Mouse (Mus musculus): ENCODE measurements at regions not wholly inside any gene's neighbourhood (a gene's known extent, or its start where the extent isn't known, plus 50 kb on each side); places are given as distances from the start of the nearest gene placed in this dataset.

DNA sequence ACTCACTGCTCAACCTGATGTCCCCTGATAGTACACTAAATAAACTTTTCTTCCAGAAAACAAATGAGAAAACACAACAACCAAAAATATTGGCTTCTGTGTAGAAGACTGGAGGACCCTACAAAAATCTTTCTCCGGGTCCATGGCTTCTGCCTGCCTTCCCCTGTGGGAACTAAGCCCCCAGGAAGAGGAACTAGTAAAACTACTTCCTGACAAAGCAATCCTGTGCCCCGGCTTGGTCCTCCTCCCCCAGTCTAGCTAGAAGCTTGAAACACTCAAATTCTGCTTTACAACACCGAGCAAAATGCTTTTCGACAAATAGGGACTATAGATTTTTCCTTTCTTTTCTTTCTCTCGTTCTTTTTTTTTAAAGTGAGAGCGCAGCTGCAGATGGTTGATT lies 51.3 kb upstream of the Mki67 start:
- DNase-seq: no peak

DNA sequence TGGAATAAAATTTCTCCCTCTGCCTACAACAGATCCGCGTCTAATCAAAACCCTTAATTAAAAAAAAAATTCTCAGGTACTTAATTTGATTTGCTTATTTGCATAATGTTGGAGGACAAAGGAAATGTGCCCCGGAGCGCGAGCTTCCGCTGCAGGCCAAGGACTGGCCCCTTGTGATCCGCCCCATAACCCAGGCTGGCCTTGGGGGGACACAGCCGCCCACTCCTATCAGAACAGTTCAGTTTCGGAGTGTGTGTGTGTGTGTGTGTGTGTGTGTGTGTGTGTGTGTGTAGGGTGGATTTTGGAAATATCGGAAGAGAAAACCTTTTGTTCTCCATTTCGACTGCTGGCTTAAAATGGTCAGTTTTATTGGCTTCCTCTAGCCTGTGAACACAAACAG lies 51.9 kb upstream of the Mki67 start:
- no peak for DNase-seq

DNA sequence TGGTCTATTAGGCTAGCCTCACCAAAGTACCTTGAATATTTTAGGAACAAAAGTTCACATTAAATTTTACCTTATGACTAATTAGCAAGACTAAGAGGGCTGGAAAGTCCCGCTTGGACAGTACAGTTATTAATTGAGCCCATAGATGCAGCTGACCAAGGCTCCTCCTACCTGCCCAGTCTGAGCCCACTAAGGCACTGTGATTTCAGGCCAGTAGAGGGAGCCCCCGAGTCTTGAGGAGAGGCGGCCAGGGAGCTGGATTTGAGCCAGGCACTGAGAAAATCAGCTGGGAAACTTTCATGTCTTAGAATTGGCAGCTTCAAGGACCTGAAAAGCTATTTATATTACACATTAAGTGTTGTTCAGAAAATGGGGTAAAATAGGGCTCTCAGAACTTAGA lies 52.4 kb upstream of the Mki67 start:
- peak; percentile 81 for DNase-seq

DNA sequence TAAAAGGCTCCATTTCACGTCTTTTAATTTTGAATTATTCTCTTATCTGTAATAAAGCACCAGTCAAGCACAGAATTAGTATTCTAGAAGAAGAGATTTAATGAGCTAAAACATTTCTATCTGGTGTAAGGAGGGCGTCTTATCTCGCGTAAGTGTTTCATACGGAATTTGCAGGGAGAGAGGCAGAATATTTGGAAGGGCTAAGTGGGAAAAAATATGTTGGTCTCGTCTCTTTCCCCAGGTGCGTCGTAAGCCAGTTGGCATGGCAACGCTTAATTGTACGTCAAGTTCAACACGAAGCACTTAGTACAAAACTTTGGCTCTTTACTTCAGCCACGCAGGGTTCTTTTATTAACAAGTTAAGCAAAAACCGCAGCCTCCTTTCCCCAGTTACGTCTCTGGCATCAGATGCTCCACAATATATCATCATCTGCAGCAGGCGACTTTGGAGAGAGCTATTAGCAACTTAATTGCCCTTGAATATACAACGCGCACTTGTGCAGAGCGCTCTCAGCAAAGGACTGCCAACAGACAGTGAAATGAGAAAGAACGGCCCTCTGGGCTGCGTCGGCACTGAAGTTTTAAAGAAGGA lies 53.0 kb upstream of the Mki67 start:
- no peak for DNase-seq

DNA sequence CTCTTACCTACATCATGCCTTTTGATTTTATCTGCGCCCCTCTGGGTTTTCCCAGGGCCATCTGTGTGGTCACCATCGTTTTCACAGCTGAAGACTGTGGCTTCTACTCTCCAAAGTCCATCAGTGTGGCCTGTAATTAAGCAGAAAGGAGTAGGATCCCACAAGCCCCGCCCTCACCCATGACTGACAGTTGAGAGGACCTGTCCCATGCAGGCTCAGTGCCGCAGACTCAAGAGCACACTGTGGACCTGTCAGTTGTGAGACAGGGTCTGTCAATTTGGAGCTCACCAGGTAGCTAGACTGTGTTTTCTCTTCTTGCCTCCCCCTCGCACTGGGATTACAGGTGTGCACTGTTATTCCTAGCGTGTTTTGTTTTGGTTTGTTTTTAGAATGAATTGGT lies 53.9 kb upstream of the Mki67 start:
- DNase-seq: no peak

DNA sequence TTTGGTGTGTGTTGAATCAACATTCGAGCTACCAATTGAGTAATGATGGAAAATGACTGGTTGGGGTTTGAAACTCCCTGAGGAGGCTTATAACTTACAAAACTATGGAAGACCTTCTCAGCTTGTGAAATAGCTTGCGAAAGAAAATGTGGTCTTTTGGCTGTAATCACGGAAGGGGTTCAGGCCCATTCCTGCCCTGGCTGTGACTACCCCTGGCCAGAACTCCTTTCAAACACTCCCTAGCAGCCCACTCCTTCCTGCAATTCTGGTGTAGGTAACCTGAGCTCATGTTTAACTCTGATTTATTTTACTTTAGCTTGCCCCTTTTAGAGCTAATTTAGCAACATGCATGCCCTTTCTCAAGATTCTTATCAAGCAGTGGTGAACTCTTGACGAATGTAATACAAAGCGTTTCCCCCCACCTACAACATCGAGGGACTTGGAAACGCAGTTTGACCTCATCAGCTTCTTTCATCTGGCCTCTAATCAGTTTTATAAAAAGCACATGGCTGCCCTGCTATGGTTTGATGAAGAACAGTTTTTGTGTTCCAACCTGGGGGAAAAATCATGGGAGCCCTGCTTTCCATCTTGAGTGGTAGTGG lies 59.8 kb upstream of the Mki67 start:
- no peak for DNase-seq

DNA sequence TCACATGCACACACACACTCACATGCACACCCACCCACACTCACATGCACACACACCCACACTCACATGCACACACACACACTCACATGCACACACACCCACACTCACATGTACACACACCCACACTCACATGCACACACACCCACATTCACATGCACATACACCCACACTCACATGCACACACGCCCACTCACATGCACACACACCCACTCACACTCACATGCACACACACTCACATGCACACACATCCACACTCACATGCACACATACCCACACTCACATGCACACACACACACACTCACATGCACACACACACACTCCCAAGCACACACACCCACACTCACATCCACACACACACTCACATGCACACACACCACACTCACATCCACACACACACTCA lies 74.0 kb upstream of the Mki67 start:
- DNase-seq: no peak

DNA sequence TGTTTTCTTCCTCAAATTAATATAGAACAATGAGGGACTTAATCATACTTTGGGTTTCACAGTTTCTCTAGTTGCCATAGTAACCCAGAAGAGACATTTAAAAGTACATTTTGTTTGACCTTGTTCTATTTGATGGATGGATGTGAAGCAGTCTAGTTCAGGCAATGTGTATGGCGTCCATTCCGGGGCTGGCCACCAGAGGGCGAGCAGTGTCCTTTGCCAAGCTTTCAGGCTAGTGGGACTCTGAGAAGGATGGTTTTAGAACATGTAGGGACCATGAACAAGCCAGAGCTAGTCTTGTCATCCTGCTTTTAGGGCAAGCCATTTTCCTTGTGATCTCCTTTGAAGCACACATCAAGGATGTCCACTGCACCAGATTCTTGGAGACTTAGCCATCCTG lies 74.8 kb upstream of the Mki67 start:
- DNase-seq: peak; percentile 83

DNA sequence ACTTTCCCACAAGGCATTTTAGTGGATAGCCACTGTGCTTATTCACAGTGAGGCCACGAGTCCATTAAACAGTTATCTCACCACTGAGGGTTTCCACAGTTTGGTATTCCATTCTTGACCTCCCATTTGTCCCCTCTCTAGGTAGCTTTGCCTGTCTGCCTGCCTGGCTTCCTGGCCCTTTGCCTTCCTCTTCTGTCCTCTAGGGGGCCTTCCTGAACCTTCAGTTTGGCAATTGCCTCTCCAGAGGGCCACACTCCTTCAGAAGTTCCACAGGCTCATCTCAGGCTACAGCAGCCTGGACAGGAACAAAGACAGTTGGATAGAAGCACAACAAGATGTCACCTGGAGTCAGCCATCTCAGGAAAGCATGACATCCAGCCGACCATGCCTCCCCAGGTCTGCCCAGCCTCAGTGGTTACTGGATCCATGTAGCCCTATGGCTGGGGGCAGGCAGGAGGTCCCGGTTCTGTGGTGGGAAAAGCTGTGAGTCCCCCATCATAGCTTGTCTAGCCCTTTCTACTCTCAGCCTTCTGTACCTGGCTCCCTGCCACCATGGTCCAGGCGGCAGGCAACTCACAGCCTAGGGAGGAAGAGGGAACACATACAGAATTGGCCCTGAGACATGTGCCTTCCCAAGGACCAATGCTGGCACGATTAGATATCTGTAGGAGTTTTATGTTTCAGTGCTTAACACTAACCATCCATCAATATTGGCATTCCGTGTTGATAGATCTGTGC lies 76.0 kb upstream of the Mki67 start:
- peak; percentile 31 for DNase-seq

DNA sequence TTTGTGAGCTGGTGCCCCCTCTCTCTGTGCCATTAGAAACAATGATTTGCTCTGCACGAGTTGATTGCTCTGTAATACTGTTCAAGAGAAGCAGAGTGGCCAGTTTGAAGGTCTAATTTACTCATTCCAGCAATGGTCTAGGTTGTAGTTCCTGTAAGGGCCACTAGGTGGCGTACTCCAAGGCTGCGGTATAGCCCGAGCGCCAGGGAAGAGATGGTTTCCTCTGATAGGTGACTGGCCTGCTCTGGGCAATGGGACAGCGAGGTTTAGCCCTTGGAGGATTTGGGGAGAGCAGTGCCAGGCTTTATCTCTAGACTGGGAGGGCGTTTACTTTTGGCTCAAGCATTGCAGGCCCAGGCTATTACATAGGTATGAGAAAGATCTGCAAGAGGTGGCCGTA lies 76.8 kb upstream of the Mki67 start:
- peak; percentile 84 for DNase-seq

DNA sequence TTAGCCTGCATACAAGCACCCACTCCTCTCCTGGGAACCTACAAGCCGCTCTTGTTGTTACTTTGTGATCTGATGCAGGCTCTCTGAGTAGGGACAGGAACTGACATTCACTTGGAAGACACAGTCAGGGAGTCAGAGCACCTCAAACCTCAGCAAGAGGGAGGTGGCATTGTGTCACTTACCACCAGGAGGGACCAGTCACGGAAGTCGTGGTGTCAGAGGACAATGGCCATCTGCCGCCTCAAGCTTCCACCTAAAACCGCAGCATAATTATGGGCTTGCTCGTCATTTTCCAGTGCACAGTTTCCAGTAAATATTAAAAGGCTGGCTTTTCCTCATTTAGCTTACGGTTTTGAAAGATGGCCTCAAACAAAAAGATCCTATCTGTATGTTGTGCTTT lies 78.1 kb upstream of the Mki67 start:
- DNase-seq: no peak

DNA sequence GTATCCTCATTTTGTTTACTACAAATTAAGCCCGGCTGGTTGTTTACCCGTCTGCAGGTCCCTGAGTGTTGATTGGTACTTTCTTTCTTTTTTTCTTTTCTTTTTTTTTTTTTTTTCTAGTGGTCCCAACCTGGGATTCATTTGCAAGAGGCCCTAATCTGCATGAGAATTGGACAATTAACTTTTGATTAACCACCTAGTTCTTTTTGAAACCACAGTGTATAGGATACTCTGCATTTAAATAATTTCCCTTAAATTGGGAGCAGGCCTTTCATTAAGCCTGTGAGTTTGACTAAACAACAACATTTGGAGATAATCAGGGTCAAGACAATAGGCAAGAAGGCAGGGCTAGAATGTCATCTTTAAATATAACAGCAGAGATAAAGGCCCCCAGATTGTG lies 78.5 kb upstream of the Mki67 start:
- DNase-seq: no peak

DNA sequence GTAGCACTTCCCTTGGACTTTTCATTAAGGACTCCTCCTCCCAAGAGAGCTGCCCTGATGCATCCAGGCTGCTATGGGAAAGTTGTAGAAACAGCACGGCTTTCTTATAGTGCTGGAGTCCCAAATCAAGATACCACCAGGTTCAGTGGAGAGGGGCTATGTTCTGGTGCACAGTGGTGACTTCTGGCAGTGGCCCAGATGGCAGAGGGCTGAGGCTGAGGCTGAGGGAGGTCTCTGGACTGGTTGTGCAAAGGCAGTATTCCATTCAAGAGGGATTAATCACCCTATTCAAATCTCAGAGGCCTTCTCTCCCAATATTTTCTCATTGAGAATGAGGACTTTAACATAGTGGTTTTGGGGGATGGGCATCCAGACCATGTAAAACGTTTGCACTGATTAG lies 82.3 kb upstream of the Mki67 start:
- DNase-seq: no peak

DNA sequence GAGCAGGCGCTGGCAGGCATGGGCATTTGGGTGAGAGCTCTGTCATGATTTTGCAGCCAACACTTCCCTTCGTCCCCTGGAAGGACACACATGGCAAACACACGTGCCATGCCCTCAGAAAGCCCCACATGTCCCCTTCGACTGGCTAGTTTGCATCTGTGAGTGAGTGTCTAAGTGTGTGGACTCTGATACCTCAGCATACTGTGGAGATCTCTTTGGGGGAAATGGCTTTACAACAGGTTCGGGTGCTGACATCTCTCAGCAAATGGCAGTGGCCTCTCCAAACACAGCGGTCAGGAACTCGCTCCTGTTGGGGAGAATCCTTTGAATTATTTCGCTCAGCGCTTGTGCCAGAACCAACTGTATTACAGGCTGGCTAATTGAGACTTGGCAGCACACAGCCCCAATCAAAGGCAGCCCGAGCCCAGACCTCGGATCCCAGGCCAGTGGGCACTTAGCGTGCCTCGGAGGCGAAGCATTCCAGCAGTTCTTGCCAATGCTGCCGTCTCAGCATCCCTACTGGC lies 86.5 kb upstream of the Mki67 start:
- no peak for DNase-seq

DNA sequence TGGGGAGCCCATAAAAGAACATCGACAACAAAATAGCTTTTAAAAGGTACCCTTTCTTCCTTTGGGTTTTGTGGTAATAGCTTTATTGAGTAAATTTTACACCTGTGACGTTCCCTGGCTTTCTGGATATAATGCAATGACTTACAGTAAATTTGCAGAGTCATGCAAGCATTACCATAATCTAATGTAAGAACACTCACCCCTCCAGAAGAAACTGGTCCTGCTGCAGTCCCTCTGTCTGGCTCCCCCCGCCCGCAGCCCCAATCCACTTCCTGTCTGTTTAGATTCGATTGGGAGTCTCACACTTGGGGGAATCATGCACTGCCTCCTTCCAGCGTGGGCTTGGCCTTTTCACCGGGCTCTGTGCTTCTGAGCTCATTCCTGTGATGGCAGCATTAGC lies 88.6 kb upstream of the Mki67 start:
- no peak for DNase-seq

DNA sequence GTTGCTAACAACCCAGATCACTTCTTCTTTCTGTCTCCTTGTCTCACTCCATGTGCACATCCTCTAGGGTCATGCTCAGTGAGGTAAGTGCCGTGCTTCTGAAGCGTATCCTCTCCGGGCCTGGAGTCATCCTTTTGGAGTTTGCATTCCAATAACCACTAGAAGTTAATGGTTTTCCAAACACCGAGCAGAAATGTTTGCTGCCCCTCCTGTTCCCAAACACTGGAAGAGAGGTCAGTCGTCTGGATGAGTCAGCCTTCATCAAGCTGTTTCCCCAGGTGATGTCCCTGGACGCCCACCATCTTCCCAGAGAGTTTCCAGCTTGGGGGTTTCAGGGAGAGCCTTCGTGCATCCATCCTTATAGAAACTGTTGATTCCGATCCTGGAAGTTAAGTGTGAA lies 90.0 kb upstream of the Mki67 start:
- DNase-seq: no peak

DNA sequence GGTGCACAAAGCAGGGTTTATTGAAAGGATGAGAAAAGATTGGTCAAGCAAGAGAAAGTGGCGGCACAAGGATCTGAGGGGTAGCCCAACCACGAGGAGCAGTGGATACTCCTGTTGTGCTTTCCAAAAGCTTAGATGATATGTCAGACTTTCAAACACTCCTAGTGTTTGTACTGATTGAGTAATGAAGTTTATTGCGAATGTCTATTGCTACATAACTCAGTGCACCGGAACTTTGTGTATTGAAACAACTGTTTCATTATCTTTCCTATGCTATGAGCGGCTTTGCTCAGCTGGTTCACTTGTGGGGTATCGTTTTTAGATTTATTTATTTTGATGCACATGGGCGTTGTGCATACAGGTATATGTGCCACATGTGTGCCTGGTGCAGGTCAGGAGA lies 90.5 kb upstream of the Mki67 start:
- no peak for DNase-seq

DNA sequence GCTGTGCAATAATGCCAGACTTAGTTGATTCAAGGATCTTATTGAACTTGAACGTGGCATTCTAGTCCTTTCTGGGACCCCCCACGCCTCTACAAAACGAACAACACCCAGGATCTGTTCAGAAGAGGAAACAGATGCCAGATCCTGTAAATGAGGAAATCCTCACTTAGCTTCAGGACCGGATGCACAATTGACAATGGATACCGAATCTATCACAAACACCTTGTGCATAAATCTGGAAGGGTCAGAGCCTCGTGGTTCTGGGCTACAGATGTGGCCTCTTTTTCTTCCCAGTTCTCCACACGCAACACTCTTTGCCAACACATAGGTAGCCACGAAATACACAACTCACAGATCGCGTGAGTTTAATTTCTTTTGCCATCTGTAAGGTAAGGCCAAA lies 93.0 kb upstream of the Mki67 start:
- DNase-seq: no peak

DNA sequence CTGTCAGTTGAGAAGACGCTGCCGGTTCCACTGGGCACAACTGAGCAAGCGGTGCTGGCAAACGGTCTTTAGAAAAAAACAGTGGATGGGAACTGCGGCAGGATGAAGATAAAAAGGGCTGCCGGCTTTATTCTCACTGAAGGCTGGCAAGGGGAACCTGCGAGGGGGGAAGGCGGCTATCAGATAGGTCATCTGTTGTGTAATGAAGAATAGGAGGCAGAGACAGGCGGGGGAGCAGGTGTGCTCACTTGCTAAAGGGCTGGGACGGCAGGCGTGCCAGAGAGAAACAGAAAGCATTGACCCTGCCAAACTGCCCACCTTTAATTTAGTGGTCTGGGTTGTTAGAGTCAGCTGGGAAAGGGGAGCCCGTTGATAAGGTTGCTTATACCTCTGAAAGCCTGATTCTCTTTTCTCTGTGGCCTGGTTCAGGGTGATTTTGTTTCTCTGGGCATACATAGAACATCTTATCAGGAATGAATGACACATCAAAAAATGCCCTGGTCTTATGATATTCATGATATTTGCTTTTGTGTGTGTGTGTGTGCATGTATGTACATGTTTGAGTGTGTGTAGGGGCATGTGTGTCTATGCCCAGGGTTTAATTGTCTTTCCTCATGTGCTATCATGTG lies 93.7 kb upstream of the Mki67 start:
- DNase-seq: peak; percentile 49

DNA sequence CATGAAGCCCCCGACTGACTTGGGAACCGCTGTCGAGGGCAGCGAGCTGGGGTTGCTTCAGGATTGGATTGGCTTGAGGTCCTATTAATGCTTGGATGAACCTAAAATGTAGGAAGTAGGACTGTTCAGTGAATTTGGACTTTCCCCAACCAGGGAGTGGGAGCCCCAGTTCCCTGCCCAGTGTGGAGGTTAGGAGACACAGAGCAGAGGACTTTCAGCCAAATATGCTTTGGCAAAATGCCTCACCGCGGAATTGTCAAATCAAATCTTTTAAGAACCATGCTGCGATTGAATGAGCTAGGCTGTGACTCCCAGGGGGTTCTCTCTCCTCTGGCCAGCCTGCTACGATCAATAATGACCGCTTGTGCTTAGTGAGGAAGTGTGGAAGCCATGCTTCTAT lies 94.8 kb upstream of the Mki67 start:
- DNase-seq: no peak

DNA sequence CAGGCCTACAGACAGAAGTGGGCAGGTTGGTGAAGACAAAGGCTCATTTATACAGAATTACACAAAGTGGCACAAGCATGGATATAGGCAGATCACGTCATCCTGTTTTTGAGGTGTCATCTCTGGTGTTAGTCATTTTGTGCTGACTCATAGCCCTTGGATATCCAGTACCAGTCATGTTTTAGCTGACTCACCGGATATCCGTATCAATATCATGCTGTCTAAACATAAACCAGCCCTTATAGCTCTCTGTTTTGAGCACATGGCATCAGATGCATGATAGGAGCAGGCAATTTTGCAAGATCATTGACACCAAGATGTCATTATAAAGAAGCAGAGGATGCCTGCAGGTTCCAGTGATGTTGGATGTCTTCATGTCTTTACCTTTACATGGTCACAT lies 97.5 kb upstream of the Mki67 start:
- peak; percentile 29 for DNase-seq

DNA sequence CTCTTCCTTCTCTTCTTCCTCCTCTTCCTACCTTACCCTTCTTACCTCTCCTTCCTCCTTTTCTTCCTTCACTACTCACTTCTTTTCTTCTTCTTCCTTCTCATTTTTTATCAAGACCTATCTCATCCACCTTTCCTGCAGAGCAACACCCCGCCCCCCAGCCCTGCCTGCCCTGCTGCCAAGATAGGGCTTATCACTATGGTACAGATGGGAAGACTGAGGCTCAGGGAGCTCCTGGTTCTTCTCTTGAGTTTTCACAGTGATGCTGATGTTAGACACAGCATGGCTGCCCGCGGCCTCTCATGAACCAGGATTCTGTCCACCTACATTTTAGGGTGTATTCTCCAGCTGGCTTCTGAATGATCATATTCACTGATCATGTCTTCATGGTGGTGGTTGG lies 100.0 kb upstream of the Mki67 start:
- peak; percentile 93 for DNase-seq

DNA sequence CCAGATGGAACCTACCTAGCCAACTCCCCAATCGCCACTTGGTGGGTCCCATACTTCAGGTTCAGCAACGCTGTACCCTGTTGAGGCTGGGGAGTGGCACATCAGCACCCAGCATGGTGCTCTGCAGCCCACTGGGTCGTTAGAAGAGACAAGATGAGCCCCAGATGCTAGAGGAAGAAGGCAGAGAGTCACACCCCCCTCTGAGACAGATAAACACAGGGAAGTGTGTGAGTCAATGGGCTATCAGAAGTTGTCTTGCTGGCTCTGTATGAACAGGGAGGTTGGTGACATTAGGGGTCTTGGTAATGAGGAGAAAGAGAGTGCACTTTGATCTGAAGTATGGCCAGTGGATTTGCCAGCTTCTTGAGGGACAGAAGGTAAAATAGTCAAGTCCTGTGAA lies 101.7 kb upstream of the Mki67 start:
- DNase-seq: peak; percentile 60

DNA sequence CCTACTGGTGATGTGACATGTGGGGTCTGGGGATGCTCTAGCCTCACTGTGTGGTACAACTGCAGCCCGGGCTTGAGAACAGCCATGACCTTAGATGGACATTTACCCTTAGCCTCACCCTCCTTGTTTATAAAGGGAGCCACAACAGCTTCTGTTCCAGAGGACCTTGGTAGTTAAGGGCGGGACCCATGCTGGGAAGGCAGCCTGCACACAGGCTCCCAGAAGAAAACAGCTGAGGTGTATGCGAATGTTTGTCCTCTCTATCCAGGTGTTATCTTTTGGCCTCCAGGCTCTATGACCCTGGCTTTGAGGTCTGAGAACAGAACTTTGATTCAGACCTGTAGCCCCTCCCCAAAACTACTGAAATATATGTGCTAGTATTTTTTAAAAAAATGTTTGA lies 102.1 kb upstream of the Mki67 start:
- peak; percentile 72 for DNase-seq

All from liver (tissue).